Mouse (Mus musculus): ENCODE data around the gene Sgo1. TPM values are rescaled to one million over a fixed set of nuclear protein-coding genes. Genes with fewer than 3 reads are reported as not detected.

Sgo1 gene
- total RNA-seq, 2 experiments from 2014 or later: 0.81 to 0.84 TPM

- DNase-seq (ENCODE audit: extremely low spot score in 1 of 2, low spot score in 2 of 2): no peak
- intact Hi-C loops (cut with DNase I): no loop called here
Observed at GRCm38 (mm10) chr17:53655959-53656358, 33.2 kb downstream of the Sgo1 start.

GRCm38 (mm10) chr17:53655081-53655480 lies 34.1 kb downstream of the Sgo1 start:
- DNase-seq (ENCODE audit: extremely low spot score in 1 of 2, low spot score in 2 of 2): peak in 1 of 2 experiments; percentile 26
- intact Hi-C loops (cut with DNase I): no loop called here

GRCm38 (mm10) chr17:53654596-53654995 lies 34.5 kb downstream of the Sgo1 start:
- DNase-seq (ENCODE audit: extremely low spot score in 1 of 2, low spot score in 2 of 2): no peak
- intact Hi-C loops (cut with DNase I): no loop called here

GRCm38 (mm10) chr17:53650251-53650661 lies 38.9 kb downstream of the Sgo1 start:
- intact Hi-C loops (cut with DNase I): no loop called here
- DNase-seq (ENCODE audit: extremely low spot score in 1 of 2, low spot score in 2 of 2): no peak

GRCm38 (mm10) chr17:53643360-53643759 lies 45.8 kb downstream of the Sgo1 start:
- no peak for DNase-seq (ENCODE audit: extremely low spot score in 1 of 2, low spot score in 2 of 2)
- intact Hi-C loops (cut with DNase I): no loop called here

- DNase-seq (ENCODE audit: extremely low spot score in 1 of 2, low spot score in 2 of 2): no peak
- intact Hi-C loops (cut with DNase I): no loop called here
Observed at GRCm38 (mm10) chr17:53631344-53631743, 57.8 kb downstream of the Sgo1 start.

- no peak for DNase-seq (ENCODE audit: extremely low spot score in 1 of 2, low spot score in 2 of 2)
- intact Hi-C loops (cut with DNase I): no loop called here
Observed at GRCm38 (mm10) chr17:53628131-53628530, 61.0 kb downstream of the Sgo1 start.

GRCm38 (mm10) chr17:53627497-53627896 lies 61.6 kb downstream of the Sgo1 start:
- DNase-seq (ENCODE audit: extremely low spot score in 1 of 2, low spot score in 2 of 2): no peak
- intact Hi-C loops (cut with DNase I): no loop called here

- intact Hi-C loops (cut with DNase I): no loop called here
- no peak for DNase-seq (ENCODE audit: extremely low spot score in 1 of 2, low spot score in 2 of 2)
Observed at GRCm38 (mm10) chr17:53626160-53626559, 63.0 kb downstream of the Sgo1 start.

Other genes starting within 250 kb of the Sgo1 start
- under 1 TPM; 0.24 to 0.45 TPM for gene Efhb, start 226.0 kb downstream of the Sgo1 start, total RNA-seq (2021)
- 100 to 1,000 TPM; 120 to 127 TPM for gene Rab5a, start 210.1 kb downstream of the Sgo1 start, total RNA-seq (2021)
- not detected for gene Pp2d1, start 149.9 kb downstream of the Sgo1 start, total RNA-seq (2021)
- 10 to 100 TPM; 10.5 to 20.3 TPM for gene Kat2b, start 122.5 kb downstream of the Sgo1 start, total RNA-seq (2021)
- not detected for gene Sult1c2, start 157.0 kb upstream of the Sgo1 start, total RNA-seq (2021)

Measured in left cerebral cortex, postnatal 10 days (tissue).